Comparison of ENCODE assay signal across 8 mouse cellular contexts in genomic region chr8:105937496-105938305, GRCm38 (mm10). TPM values are rescaled to one million over a fixed set of nuclear protein-coding genes. Genes with fewer than 3 reads are reported as not detected.
A peak's percentile ranks its signal among the peaks of the same experiment; 100 is the strongest.
DNase-seq lines count a peak whose midpoint lies in the region; ATAC-seq lines count a peak whose summit lies in the region.

No protein-coding gene starts in this region.

- peak overlapping the region; percentile 86 for H3K4me2 ChIP-seq in heart, embryonic 12.5 days
- peak overlapping the region; percentile 95 for H3K4me2 ChIP-seq in kidney, embryonic 16.5 days (replicated peaks; ENCODE audit: low read depth, low read length)

- peaks cover 21% of the 10 kb centered on the region for H3K4me1 ChIP-seq in heart, embryonic 12.5 days (replicated peaks)
- peaks cover 15% of the 10 kb centered on the region for H3K4me1 ChIP-seq in kidney, embryonic 16.5 days (ENCODE audit: insufficient read depth, low read length)

- DNase-seq in CD4-positive helper T cell, adult 2 months (ENCODE audit: low read depth, low spot score), result peak; percentile 80
- peak; percentile 63 for DNase-seq in MN1 (ENCODE audit: low spot score)
- DNase-seq in embryo, embryonic 11 days, result peak; percentile 38
- peak; percentile 54 to 64 for DNase-seq in lung, adult 18-20 months
- DNase-seq in yolk sac, embryonic 10.5 days (ENCODE audit: low spot score), result no peak

- no peaks in the 10 kb centered on the region for H3K27me3 ChIP-seq in heart, embryonic 12.5 days (replicated peaks)
- H3K27me3 ChIP-seq in kidney, embryonic 16.5 days (ENCODE audit: insufficient read depth, low read length), result no peaks in the 10 kb centered on the region

- H3K9me3 ChIP-seq in heart, embryonic 12.5 days (replicated peaks), result no peaks in the 10 kb centered on the region
- no peaks in the 10 kb centered on the region for H3K9me3 ChIP-seq in kidney, embryonic 16.5 days (ENCODE audit: low read length)

- peak; percentile 31; the same call in 1 of the 2 replicates for ATAC-seq in heart, embryonic 12.5 days (ENCODE audit: insufficient number of reproducible peaks, low FRiP score)
- peak; percentile 24; the same call in 1 of the 2 replicates for ATAC-seq in kidney, embryonic 16.5 days (ENCODE audit: low FRiP score, low TSS enrichment)
- peak; percentile 25 for ATAC-seq in neutrophil, adult 5-6 weeks (ENCODE audit: extremely low read depth, insufficient number of reproducible peaks, low FRiP score, poor library complexity, severe bottlenecking)

- H3K36me3 ChIP-seq in heart, embryonic 12.5 days, result peaks cover 37% of the 10 kb centered on the region
- H3K36me3 ChIP-seq in kidney, embryonic 16.5 days (ENCODE audit: insufficient read depth, low read length), result peaks cover 6% of the 10 kb centered on the region; the same call in 1 of the 2 replicates

- peak overlapping the region; percentile 77 for H3K4me3 ChIP-seq in heart, embryonic 12.5 days
- H3K4me3 ChIP-seq in kidney, embryonic 16.5 days (ENCODE audit: low read length), result peak overlapping the region; percentile 67

- H3K9ac ChIP-seq in heart, embryonic 12.5 days, result peak overlapping the region; percentile 91
- H3K9ac ChIP-seq in kidney, embryonic 16.5 days (replicated peaks; ENCODE audit: low read length), result peak overlapping the region; percentile 82

- under 1% methylated on average over 33 of the region's 33 CpGs for WGBS in heart, embryonic 12.5 days
- under 1% methylated on average over 33 of the region's 33 CpGs for WGBS in kidney, embryonic 16.5 days

- peak overlapping the region; percentile 95 for H3K27ac ChIP-seq in heart, embryonic 12.5 days (ENCODE audit: poor library complexity, severe bottlenecking)
- H3K27ac ChIP-seq in kidney, embryonic 16.5 days (ENCODE audit: low read length), result peak overlapping the region; percentile 89

RNA-seq across cellular contexts. Expression of gene Psmb10, which starts 0.5 kb away (rescaled TPM):
- polyA plus RNA-seq in heart, embryonic 12.5 days (2016; fragmentation: Nextera tagmentation; extraction: Ambion mirVana), result 45.2 and 49.1 TPM in 2 replicates
- polyA plus RNA-seq in kidney, embryonic 16.5 days (2015; fragmentation: Nextera tagmentation; extraction: Ambion mirVana), result 33.3 and 46.5 TPM in 2 replicates
- 56.2 and 67.8 TPM in 2 replicates for total RNA-seq in neutrophil, adult 5-6 weeks (2017)

RNA-seq across cellular contexts. Expression of gene Ctrl, which starts 4.0 kb away (rescaled TPM):
- polyA plus RNA-seq in heart, embryonic 12.5 days (2016; fragmentation: Nextera tagmentation; extraction: Ambion mirVana), result 0.73 and 1.1 TPM in 2 replicates
- 0.82 and 1.8 TPM in 2 replicates for polyA plus RNA-seq in kidney, embryonic 16.5 days (2015; fragmentation: Nextera tagmentation; extraction: Ambion mirVana)
- 3.5 and 5.9 TPM in 2 replicates for total RNA-seq in neutrophil, adult 5-6 weeks (2017)

RNA-seq across cellular contexts. Expression of gene Lcat, which starts 5.5 kb away (rescaled TPM):
- 2.0 and 2.3 TPM in 2 replicates for polyA plus RNA-seq in heart, embryonic 12.5 days (2016; fragmentation: Nextera tagmentation; extraction: Ambion mirVana)
- 1.3 and 1.8 TPM in 2 replicates for polyA plus RNA-seq in kidney, embryonic 16.5 days (2015; fragmentation: Nextera tagmentation; extraction: Ambion mirVana)
- not detected in 2 replicates for total RNA-seq in neutrophil, adult 5-6 weeks (2017)

RNA-seq across cellular contexts. Expression of gene Slc12a4, which starts 28.2 kb away (rescaled TPM):
- 57.5 and 58.3 TPM in 2 replicates for polyA plus RNA-seq in heart, embryonic 12.5 days (2016; fragmentation: Nextera tagmentation; extraction: Ambion mirVana)
- polyA plus RNA-seq in kidney, embryonic 16.5 days (2015; fragmentation: Nextera tagmentation; extraction: Ambion mirVana), result 36.1 and 36.2 TPM in 2 replicates
- total RNA-seq in neutrophil, adult 5-6 weeks (2017), result 2.7 and 4.8 TPM in 2 replicates

RNA-seq across cellular contexts. Expression of gene Pskh1, which starts 37.5 kb away (rescaled TPM):
- 27.1 and 27.4 TPM in 2 replicates for polyA plus RNA-seq in heart, embryonic 12.5 days (2016; fragmentation: Nextera tagmentation; extraction: Ambion mirVana)
- polyA plus RNA-seq in kidney, embryonic 16.5 days (2015; fragmentation: Nextera tagmentation; extraction: Ambion mirVana), result 44.3 and 46.7 TPM in 2 replicates
- total RNA-seq in neutrophil, adult 5-6 weeks (2017), result 16.8 and 17.8 TPM in 2 replicates
